Mouse (Mus musculus): ENCODE results near the gene Rpl26.

- TF ChIP-seq CTCF (IDR thresholded peaks at IDR 0.05; ENCODE audit: low read depth) (no peak), EP300 (IDR thresholded peaks at IDR 0.05; ENCODE audit: low read depth) (no peak)
Observed at GRCm38 (mm10) chr11:68902823-68903222, 1.4 kb downstream of the Rpl26 start.

Data from liver, embryonic 14.5 days (tissue).